Comparison of ENCODE assay signal across 32 mouse cellular contexts in genomic region chr1:189936436-189937105, GRCm38 (mm10). TPM values are rescaled to one million over a fixed set of nuclear protein-coding genes. Genes with fewer than 3 reads are reported as not detected.
DNase-seq lines count a peak whose midpoint lies in the region; ATAC-seq and TF ChIP-seq lines count a peak whose summit lies in the region.
"Had no signal": no experiment of that assay in that cellular context is flagged by ENCODE, and none has a peak within 500 bp of the region (broad histone marks: within the 10 kb centered on the region; RNA-seq: fewer than 3 reads in every experiment).

No protein-coding gene starts in this region.

- TF ChIP-seq EP300 in stomach, postnatal 0 days (optimal IDR thresholded peaks at IDR 0.05), result no peak

- peak; percentile 55 for DNase-seq in heart, adult 11 months
- no peak for DNase-seq in heart, postnatal 25 days (ENCODE audit: low spot score)
- DNase-seq in CD4-positive, CD25-positive, alpha-beta regulatory T cell, adult 2 months (ENCODE audit: low read depth, low spot score), result peak; percentile 15
- DNase-seq in stomach, postnatal 0 days (ENCODE audit: low spot score), result peak; percentile 27
- no peak for DNase-seq in layer of hippocampus, adult 18-20 months (ENCODE audit: low spot score in 2 of 2)
- no peak for DNase-seq in forebrain, embryonic 14.5 days (ENCODE audit: low spot score)
- DNase-seq: adrenal gland, postnatal 10 days; B cell, adult 2 months; cerebellum, adult 18-20 months; cerebellum, postnatal 10 days; gastrocnemius, adult 2 months; gastrocnemius, postnatal 36 days; heart, postnatal 10 days; kidney, adult 18-20 months; kidney, postnatal 25 days; left cerebral cortex, postnatal 4 days; liver, postnatal 0 days; lung, postnatal 14 days; retina, postnatal 1 day; right cerebral cortex, postnatal 14 days; thymus, postnatal 14 days had no signal

- no peaks in the 10 kb centered on the region for H3K4me1 ChIP-seq in stomach, postnatal 0 days (replicated peaks; ENCODE audit: control insufficient read depth, insufficient read depth)
- no peaks in the 10 kb centered on the region; the same call in 1 of the 2 replicates for H3K4me1 ChIP-seq in forebrain, embryonic 14.5 days (ENCODE audit: control insufficient read depth, insufficient read depth, low read length)
- H3K4me1 ChIP-seq: hindbrain, embryonic 15.5 days; kidney, embryonic 15.5 days had no signal

- no peaks in the 10 kb centered on the region for H3K36me3 ChIP-seq in stomach, postnatal 0 days (ENCODE audit: control insufficient read depth, insufficient read depth, low read length)
- no peaks in the 10 kb centered on the region for H3K36me3 ChIP-seq in forebrain, embryonic 14.5 days (ENCODE audit: control insufficient read depth, insufficient read depth, low read length)
- H3K36me3 ChIP-seq: heart, embryonic 13.5 days; hindbrain, embryonic 10.5 days; hindbrain, embryonic 15.5 days; kidney, embryonic 15.5 days; liver, embryonic 12.5 days; midbrain, embryonic 12.5 days; stomach, embryonic 15.5 days had no signal

- ATAC-seq in common myeloid progenitor, adult 5-6 weeks (replicated peaks; ENCODE audit: low read depth, poor library complexity, severe bottlenecking), result 0 out of 2 replicates have a peak, but pooled peaks have one; percentile 17
- peak; percentile 88 for ATAC-seq in stomach, postnatal 0 days (ENCODE audit: low FRiP score, low TSS enrichment)
- no peak for ATAC-seq in forebrain, embryonic 14.5 days
- ATAC-seq: forebrain, embryonic 13.5 days; liver, embryonic 12.5 days; liver, postnatal 0 days had no signal

- H3K27me3 ChIP-seq in stomach, postnatal 0 days (ENCODE audit: control insufficient read depth, insufficient read depth, low read length), result no peaks in the 10 kb centered on the region
- H3K27me3 ChIP-seq in forebrain, embryonic 14.5 days (replicated peaks; ENCODE audit: control insufficient read depth, insufficient read depth, low read length), result no peaks in the 10 kb centered on the region
- H3K27me3 ChIP-seq: forebrain, embryonic 13.5 days; heart, embryonic 13.5 days; hindbrain, embryonic 15.5 days; kidney, embryonic 15.5 days; stomach, embryonic 15.5 days had no signal

- H3K27ac ChIP-seq in stomach, postnatal 0 days (replicated peaks), result no peak overlapping the region
- H3K27ac ChIP-seq in forebrain, embryonic 14.5 days (ENCODE audit: low read depth, low read length), result no peak overlapping the region
- H3K27ac ChIP-seq: forebrain, embryonic 13.5 days; gastrocnemius, adult 2 months; heart, embryonic 13.5 days; hindbrain, embryonic 10.5 days; hindbrain, embryonic 15.5 days; kidney, embryonic 15.5 days; layer of hippocampus, adult 2 months; liver, embryonic 12.5 days; midbrain, embryonic 12.5 days; stomach, embryonic 15.5 days had no signal

- 55% methylated on average over 10 of the region's 10 CpGs for WGBS in stomach, postnatal 0 days
- WGBS in forebrain, embryonic 14.5 days, result 87% methylated on average over 10 of the region's 10 CpGs

- H3K9me3 ChIP-seq in stomach, postnatal 0 days (ENCODE audit: control insufficient read depth, low read length), result no peaks in the 10 kb centered on the region
- no peaks in the 10 kb centered on the region for H3K9me3 ChIP-seq in forebrain, embryonic 14.5 days (replicated peaks; ENCODE audit: control insufficient read depth, low read length)
- H3K9me3 ChIP-seq: forebrain, embryonic 13.5 days; heart, embryonic 13.5 days; hindbrain, embryonic 10.5 days; hindbrain, embryonic 15.5 days; kidney, embryonic 15.5 days; liver, embryonic 12.5 days; midbrain, embryonic 12.5 days; stomach, embryonic 15.5 days had no signal

- intact Hi-C loops in heart, postnatal 25 days (cut with DNase I), result no loop called here

- no peak overlapping the region for H3K9ac ChIP-seq in stomach, postnatal 0 days (ENCODE audit: low read length)
- H3K9ac ChIP-seq in forebrain, embryonic 14.5 days (ENCODE audit: low read length), result no peak overlapping the region
- H3K9ac ChIP-seq: forebrain, embryonic 13.5 days; heart, embryonic 13.5 days; hindbrain, embryonic 15.5 days; kidney, embryonic 15.5 days; liver, embryonic 12.5 days; liver, postnatal 0 days; midbrain, embryonic 12.5 days; stomach, embryonic 15.5 days had no signal

- no peak overlapping the region for H3K4me3 ChIP-seq in stomach, postnatal 0 days (ENCODE audit: low read depth, low read length)
- H3K4me3 ChIP-seq in forebrain, embryonic 14.5 days (ENCODE audit: low read depth, low read length), result no peak overlapping the region
- H3K4me3 ChIP-seq: forebrain, embryonic 13.5 days; gastrocnemius, adult 2 months; heart, embryonic 13.5 days; hindbrain, embryonic 10.5 days; hindbrain, embryonic 15.5 days; kidney, embryonic 15.5 days; layer of hippocampus, adult 2 months; liver, embryonic 12.5 days; midbrain, embryonic 12.5 days; myocyte; stomach, embryonic 15.5 days had no signal

- H3K4me2 ChIP-seq in stomach, postnatal 0 days (replicated peaks; ENCODE audit: low read depth), result no peak overlapping the region
- no peak overlapping the region for H3K4me2 ChIP-seq in forebrain, embryonic 14.5 days (ENCODE audit: low read length)
- H3K4me2 ChIP-seq: forebrain, embryonic 13.5 days; heart, embryonic 13.5 days; hindbrain, embryonic 15.5 days; kidney, embryonic 15.5 days; liver, embryonic 12.5 days; midbrain, embryonic 12.5 days; stomach, embryonic 15.5 days had no signal

- TF ChIP-seq CTCF in stomach, postnatal 0 days (IDR thresholded peaks at IDR 0.05; ENCODE audit: low read depth), result no peak

RNA-seq across cellular contexts. Expression of gene Smyd2, which starts 14.4 kb away (rescaled TPM):
- total RNA-seq in heart, postnatal 25 days (2021), result 100 to 1,000 TPM; 105 to 109 TPM
- 125 and 146 TPM in 2 replicates for total RNA-seq in common myeloid progenitor, adult 5-6 weeks (2017)
- 59.0 and 61.7 TPM in 2 replicates for polyA plus RNA-seq in stomach, postnatal 0 days (2015; fragmentation: Nextera tagmentation; extraction: Ambion mirVana)
- 10 to 100 TPM; 74.3 to 80.3 TPM for total RNA-seq in layer of hippocampus, adult 18-20 months (2021)
- polyA plus RNA-seq in forebrain, embryonic 14.5 days (2014; fragmentation: Nextera tagmentation; extraction: Ambion mirVana), result 63.9 and 70.5 TPM in 2 replicates

Comparison
In these comparisons a context has a peak if more than half of its experiments do, and no peak if none do; other contexts are left out.
1. DNase-seq: peak in heart, adult 11 months (single experiment), CD4-positive, CD25-positive, alpha-beta regulatory T cell, adult 2 months (single experiment) and stomach, postnatal 0 days (single experiment); none in heart, postnatal 25 days (single experiment), layer of hippocampus, adult 18-20 months (0 of 2) and forebrain, embryonic 14.5 days (single experiment).